ENCODE assay signal across 18 mouse cellular contexts in the genomic region with DNA sequence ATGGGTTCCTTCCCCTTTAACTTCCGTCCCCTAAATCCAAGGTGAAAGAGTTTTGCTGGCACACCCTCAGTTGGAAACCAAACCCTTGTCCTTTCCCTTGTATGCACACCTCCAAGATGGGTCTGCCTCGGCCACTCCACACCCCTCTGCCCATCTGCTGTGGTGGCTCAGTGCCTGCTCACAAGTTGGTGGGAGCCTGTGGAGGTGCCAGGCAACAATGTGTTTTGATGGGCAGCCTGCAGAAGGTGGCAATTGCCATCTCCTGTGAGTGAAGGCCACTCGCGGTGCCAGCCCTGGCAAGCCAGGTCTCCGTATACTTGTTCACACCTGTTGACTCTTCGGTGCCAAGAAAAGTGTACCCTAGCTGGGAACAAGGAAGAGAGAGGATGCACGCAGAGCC.
DNase-seq lines count a peak whose midpoint lies in the region.
"Had no signal": no experiment of that assay in that cellular context is flagged by ENCODE, and none has a peak within 500 bp of the region (broad histone marks: within the 10 kb centered on the region; RNA-seq: fewer than 3 reads in every experiment).

No protein-coding gene starts in this region.

- peak; percentile 78 for DNase-seq in left cerebral cortex, postnatal 4 days
- DNase-seq in left cerebral cortex, postnatal 10 days (ENCODE audit: extremely low spot score in 1 of 2, low spot score in 2 of 2), result no peak
- DNase-seq in cerebellum, adult 11-12 months, result peak; percentile 87
- peak; percentile 90 for DNase-seq in cerebellum, adult 9-11 months
- DNase-seq in heart, postnatal 25 days (ENCODE audit: low spot score), result no peak
- no peak for DNase-seq in lung, postnatal 14 days
- no peak for DNase-seq in gastrocnemius, postnatal 14 days
- DNase-seq: adrenal gland, postnatal 10 days; gastrocnemius, postnatal 25 days; heart, adult 18-20 months; heart, postnatal 14 days; kidney, adult 8-10 months; kidney, postnatal 14 days; layer of hippocampus, postnatal 36 days; lung, adult 18-20 months; midbrain, embryonic 14.5 days; right cerebral cortex, postnatal 14 days; thymus, postnatal 14 days had no signal

- intact Hi-C loops in left cerebral cortex, postnatal 4 days (cut with DNase I), result no loop called here
- intact Hi-C loops in left cerebral cortex, postnatal 10 days (cut with DNase I), result no loop called here
- intact Hi-C loops in heart, postnatal 25 days (cut with DNase I), result no loop called here
- intact Hi-C loops in gastrocnemius, postnatal 14 days (cut with DNase I; ENCODE audit: low total_unique reads), result no loop called here

Comparison
In these comparisons a context has a peak if more than half of its experiments do, and no peak if none do; other contexts are left out.
1. DNase-seq: peak in left cerebral cortex, postnatal 4 days (single experiment), cerebellum, adult 11-12 months (single experiment) and cerebellum, adult 9-11 months (single experiment); none in left cerebral cortex, postnatal 10 days (0 of 2), heart, postnatal 25 days (single experiment), lung, postnatal 14 days (single experiment) and gastrocnemius, postnatal 14 days (single experiment).